Mouse (Mus musculus) spleen, postnatal 10 days (tissue): Measurements from ENCODE around the gene Apobec3.

Experiments
- DNase-seq, 2 experiments: peaks; one replicate each; pipeline ENCODE4 v3.0.0; 2021 to 2022; ENCODE audit warnings: low spot score in 2 of 2

The Apobec3 gene

DNA sequence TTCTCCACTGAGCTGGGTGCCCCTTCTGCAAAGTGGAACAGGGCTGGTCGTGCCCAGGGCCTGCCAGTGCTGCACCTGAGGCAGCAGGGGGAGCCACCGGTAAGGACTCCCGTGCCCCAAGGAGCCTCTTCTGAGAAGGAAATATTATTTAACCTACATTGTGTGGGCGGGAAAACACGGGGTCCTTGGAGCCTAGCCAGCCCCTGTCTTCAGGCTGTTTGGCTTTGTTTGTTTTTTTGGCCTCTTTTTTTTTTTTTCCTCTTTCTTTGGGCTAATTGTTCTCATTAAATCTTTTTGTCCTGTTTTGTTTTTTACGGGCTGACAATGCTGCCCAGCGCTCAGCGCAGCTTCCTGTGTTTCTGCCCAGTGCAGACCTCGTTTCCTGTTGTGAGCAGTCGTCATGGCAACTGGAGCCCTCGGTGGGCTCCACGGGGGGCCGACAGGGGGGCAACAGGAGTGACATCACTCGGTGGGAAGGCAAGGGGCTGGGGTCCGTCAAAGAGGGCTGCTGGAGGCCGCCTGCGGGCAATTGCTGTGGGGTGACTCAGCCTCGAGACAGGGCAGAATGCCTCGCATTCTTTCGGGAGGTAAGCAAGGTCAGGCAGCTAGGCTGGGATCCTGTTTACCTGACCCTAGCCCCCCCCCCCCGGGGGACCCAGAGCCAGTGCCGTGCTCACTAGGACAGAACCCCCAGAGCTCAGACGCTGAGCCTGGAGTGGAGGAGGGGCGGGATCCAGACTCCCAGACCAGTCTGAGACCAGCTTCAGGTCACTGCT lies 59.0 kb downstream of the Apobec3 start:
- peak in 1 of 2 experiments; percentile 72 for DNase-seq

DNA sequence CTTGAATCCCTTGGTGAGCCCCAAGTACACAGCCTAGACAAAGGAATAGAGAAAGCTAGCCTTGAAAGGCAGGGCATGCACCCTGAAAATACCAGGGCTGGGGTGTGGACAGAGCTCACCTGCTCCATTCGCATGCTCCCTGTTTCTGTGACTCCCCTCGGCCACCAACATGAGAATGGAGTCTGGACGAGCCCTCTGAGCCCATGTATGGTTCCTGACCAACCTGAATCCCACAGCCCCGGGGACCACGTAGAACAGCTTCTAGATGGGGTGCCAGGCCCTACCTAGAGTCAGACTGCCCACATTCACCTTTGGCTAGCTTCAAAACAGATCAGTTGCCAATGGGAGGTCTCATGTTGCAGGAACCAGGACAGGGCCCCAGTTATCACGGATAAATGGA lies 59.8 kb downstream of the Apobec3 start:
- DNase-seq, result no peak

DNA sequence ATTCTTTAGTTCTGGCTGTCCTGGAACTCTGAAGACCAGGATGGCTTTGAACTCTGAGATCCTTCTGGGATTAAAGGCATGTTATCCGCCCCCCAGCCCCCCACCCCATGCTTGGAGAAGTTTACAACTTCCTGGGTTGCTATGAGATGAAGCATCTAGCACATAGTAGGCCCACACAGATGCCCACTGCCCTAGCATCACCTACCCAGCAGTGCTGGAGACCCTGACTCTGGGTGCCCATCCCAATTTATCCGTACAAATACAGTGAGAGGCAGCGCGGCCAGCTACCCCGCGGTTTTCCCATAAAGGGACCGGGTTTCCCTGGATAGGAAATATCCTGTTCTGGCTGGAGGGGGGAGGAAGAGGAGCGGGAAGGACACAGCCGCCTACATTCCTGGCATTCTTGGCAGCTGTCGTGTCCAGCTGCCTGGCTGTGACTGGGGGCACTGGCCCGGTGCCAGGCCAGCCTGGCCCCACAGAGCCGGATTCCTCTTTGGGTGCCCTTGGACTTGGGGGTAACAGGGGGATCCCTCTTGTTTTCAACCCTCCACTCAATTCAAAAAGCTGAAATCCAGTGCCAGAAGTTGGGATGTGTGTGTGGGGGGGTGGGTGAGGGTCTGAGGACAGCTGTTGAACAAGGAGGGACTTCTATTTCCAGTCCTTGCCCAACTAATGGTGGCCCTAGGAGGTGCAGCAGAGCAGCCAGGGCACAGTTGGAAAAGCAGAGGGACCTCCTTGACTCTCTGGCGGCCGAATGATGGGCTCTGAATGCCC lies 60.5 kb downstream of the Apobec3 start:
- DNase-seq, result no peak

DNA sequence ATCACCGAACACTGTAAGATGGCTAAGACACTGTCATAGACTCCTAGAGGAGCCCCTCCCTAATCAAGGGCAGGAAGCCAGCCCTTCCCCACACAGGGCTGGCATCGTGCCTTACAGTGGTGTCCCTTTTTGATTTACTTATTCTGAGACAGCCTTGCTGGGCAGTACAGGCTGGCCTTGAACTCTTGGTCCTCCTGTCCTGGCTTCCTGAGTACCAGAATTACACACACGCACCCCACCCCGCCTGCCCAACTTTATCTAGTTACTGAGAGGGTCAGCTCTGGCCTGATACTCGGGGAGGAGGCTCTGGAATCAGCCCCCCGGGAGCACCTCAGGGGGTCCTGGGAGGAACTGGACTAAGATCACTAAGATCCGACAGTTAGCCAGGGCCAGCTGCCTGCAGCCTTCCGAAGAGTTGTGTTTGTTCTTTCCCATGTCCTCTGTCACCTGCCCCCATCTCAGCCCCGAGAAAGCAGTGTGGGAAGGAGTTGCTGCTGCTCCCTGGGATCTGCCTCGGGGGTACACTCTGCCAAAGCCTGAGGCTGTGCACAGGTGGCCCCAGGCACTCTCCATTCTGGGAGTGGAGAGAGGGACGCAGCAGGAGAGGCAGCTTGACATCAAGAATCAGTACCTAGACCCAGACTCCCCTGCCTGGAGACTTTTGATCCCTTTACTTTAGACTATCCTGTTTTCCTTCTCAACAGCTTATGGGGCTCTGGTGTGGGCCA lies 61.2 kb downstream of the Apobec3 start:
- no peak for DNase-seq

DNA sequence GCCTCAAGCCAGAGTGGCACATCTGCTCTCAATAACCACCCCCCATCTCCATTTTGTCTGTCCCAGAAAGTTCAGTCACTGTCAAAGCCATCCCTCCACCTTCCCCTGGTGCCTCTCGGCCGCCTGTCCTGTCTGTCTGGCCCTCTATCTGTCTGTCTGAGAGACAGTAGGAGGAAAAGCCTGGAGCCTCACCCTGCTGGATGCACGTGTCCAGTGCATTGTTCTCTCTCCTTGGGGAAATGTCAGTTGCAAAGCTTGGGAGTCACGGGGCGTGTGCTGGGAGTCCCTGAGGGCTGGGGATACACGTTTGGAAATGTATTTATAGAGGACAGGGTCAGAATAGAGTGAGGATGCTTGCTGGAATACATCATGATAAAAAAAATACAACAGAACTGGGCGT lies 62.0 kb downstream of the Apobec3 start:
- DNase-seq, result no peak

DNA sequence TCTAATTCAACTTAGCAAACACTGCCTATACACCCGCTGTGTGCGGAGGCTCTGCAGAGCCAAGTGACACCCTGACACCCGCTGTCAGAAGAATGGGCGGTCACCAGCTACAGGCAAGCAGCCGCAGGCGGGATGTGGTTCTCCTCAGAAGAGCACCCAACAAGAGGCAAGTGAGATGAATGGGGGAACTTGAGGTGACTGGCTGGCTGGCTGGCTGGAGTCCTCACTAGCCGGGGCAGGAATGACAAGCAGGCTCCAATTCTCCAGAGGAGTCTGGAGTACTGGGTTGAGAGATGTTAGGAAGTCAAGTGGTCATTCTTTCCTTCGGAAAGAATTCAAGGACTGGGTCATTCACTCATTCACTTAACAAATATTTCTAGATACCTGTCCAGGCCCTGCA lies 65.1 kb downstream of the Apobec3 start:
- DNase-seq, result peak in 1 of 2 experiments; percentile 40

DNA sequence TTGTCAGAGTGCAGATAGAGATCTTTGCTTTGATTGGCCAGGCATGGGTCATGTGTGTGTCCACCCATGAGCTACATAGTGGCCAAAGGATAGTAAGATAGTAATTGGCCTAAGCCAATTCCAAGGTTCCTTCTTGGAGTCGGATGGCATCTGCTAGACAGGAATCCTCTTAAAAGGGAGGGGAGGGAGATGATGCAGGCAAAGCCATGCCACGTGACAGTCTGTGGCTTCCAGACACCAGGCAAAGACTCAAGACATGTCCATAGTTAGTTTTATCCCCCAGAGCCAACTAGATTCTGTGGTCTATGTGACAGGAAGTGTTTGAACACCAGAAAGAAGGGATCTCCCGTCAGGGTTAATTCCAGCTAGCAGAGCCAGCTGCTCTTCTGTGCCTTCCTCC lies 67.0 kb downstream of the Apobec3 start:
- DNase-seq, result no peak

DNA sequence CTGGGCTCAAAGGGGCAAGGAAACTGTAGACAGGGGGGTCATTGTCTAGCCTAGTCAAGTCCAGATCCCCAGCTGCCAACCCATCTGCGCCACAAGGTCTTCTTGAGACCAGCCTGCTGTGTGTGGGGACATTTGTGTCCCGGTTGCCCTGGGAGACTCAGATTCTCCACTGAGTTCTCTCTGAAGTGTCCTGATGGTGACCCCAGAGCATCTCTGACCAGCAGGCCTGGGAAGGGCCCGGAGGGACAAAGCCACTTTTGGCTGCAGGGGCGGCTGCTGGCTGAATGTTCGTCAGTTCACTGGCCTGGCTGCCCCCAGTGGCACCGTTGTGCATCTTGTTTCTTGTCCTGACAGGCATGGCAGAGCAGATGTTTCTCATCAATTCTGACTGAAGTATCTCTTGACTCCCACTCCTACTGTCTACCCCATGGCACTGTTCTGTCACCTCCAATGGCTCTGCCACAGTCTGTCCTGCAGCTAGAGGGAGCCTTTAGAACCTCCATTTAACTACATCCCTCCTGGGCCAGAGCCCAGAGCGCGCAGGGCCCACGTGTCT lies 70.0 kb downstream of the Apobec3 start:
- no peak for DNase-seq

DNA sequence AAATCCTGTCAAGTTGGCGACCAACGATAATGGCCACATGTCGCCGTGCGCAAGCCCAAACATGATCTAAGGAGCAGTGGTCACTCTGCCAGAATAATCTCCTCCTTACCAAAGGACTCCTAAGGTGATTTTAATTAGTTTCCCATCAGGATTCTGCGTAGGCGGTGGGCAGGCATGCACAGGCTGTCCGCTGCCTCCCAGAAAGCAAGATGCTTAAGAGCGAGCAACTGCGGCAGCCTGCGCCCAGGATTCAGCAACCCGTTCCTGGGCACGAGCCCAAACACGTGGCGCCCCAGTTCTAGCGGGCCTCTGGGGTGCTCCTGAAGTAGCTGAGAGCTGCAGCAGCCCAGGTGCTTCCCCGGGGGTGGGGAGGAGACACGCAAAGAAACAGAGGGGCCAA lies 71.2 kb downstream of the Apobec3 start:
- DNase-seq, result no peak

DNA sequence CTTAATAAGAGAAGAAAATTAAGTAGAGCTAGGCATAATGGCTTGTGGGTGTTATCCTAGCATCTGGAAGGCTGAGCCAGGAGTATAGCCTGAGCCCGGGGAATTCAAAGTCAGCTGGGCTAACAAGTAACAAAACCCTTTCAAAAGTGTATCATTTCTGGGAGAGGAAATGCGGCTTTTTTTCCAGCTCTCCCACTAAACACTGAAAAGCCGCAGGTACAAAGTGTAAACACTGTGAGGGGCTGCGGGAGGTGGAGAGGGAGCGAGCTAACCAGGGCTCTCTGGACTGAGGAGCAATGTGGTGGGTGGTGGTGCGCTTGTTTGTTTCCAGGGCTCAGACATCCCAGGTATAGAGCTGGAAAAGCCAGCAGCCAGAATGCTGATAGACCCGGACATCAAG lies 72.9 kb downstream of the Apobec3 start:
- no peak for DNase-seq
